Comparison of ENCODE assay signal across 1 mouse cellular context in genomic region chr15:99253175-99253479, GRCm38 (mm10).
A peak's percentile ranks its signal among the peaks of the same experiment; 100 is the strongest.
TF ChIP-seq lines count a peak whose summit lies in the region.

No protein-coding gene starts in this region.

TF ChIP-seq in MEL, 35 proteins besides CTCF, POLR2A, EP300 and RAD21:
- peak; percentile 70 for TF ChIP-seq ZNF384 (IDR thresholded peaks at IDR 0.05; ENCODE audit: low read depth, low read length)
- peak; percentile 58; the same call in 1 of the 2 replicates for TF ChIP-seq TBP (IDR thresholded peaks at IDR 0.05; ENCODE audit: low read depth, low read length)
- peak; percentile 52; the same call in 1 of the 2 replicates for TF ChIP-seq MAFK (IDR thresholded peaks at IDR 0.05; ENCODE audit: borderline replicate concordance, low read depth, low read length)
- TF ChIP-seq MAX (IDR thresholded peaks at IDR 0.05; ENCODE audit: low read length): peak; percentile 54; the same call in 1 of the 2 replicates
- peak; percentile 84 for TF ChIP-seq MYC (IDR thresholded peaks at IDR 0.05; ENCODE audit: low read depth, low read length)
- TF ChIP-seq USF1 (IDR thresholded peaks at IDR 0.05; ENCODE audit: low read depth, low read length): peak; percentile 65; the same call in 1 of the 2 replicates
